Mouse (Mus musculus) kidney, adult 2 months (tissue): Measurements from ENCODE around the gene Rae1.

Experiments
- CTCF ChIP-seq: fragments of 200-500 bp; conservative IDR thresholded peaks from 2 replicates; pipeline ENCODE4 v1.5.1; 2011; ENCODE audit warnings: low read depth, mild to moderate bottlenecking, control low read depth, low read length, moderate library complexity, mixed read lengths; ENCODE audit not compliant: insufficient read depth, insufficient read length
- POLR2A ChIP-seq: fragments of 200-500 bp; IDR thresholded peaks from one replicate; pipeline ENCODE4 v1.6.1; 2011; ENCODE audit warnings: low read depth, low read length, control low read depth

GRCm38 (mm10) chr2:173061443-173062351 is 61.8 kb downstream of the Rae1 start:
- TF ChIP-seq POLR2A (no peak), CTCF (no peak)
